Mouse (Mus musculus): ENCODE measurements around the gene 4933428G20Rik.
A peak's percentile ranks its signal among the peaks of the same experiment; 100 is the strongest.

Gene 4933428G20Rik

GRCm38 (mm10) chr11:97499865-97500719 lies at the start of gene 4933428G20Rik:
TSS of gene 4933428G20Rik (minus strand) at chr11:97500340.
- DNase-seq: no peak

GRCm38 (mm10) chr11:97548757-97549156 lies 48.6 kb upstream of the 4933428G20Rik start:
- DNase-seq: no peak

GRCm38 (mm10) chr11:97547957-97548706 lies 48.0 kb upstream of the 4933428G20Rik start:
- no peak for DNase-seq

- peak; percentile 76 for DNase-seq
These were observed 46.8 kb upstream of the 4933428G20Rik start for GRCm38 (mm10) chr11:97546804-97547411.

- DNase-seq: no peak
These were observed 45.8 kb upstream of the 4933428G20Rik start for GRCm38 (mm10) chr11:97545808-97546560.

- DNase-seq: no peak
These were observed 43.7 kb upstream of the 4933428G20Rik start for GRCm38 (mm10) chr11:97543883-97544282.

- peak; percentile 87 for DNase-seq
These were observed 43.1 kb upstream of the 4933428G20Rik start for GRCm38 (mm10) chr11:97543181-97543733.

- DNase-seq: no peak
These were observed 42.3 kb upstream of the 4933428G20Rik start for GRCm38 (mm10) chr11:97542171-97543150.

GRCm38 (mm10) chr11:97540604-97541003 lies 40.5 kb upstream of the 4933428G20Rik start:
- DNase-seq: peak; percentile 47

GRCm38 (mm10) chr11:97540136-97540535 lies 40.0 kb upstream of the 4933428G20Rik start:
- no peak for DNase-seq

- no peak for DNase-seq
These were observed 39.5 kb upstream of the 4933428G20Rik start for GRCm38 (mm10) chr11:97539622-97540021.

- DNase-seq: no peak
These were observed 37.5 kb upstream of the 4933428G20Rik start for GRCm38 (mm10) chr11:97537580-97538089.

GRCm38 (mm10) chr11:97536835-97537579 lies 36.9 kb upstream of the 4933428G20Rik start:
- no peak for DNase-seq

GRCm38 (mm10) chr11:97536083-97536747 lies 36.1 kb upstream of the 4933428G20Rik start:
- DNase-seq: no peak

- no peak for DNase-seq
These were observed 35.5 kb upstream of the 4933428G20Rik start for GRCm38 (mm10) chr11:97535660-97536059.

GRCm38 (mm10) chr11:97535308-97535630 lies 35.1 kb upstream of the 4933428G20Rik start:
- DNase-seq: no peak

- DNase-seq: no peak
These were observed 34.5 kb upstream of the 4933428G20Rik start for GRCm38 (mm10) chr11:97534442-97535307.

GRCm38 (mm10) chr11:97533653-97534052 lies 33.5 kb upstream of the 4933428G20Rik start:
- no peak for DNase-seq

Data from kidney, adult 11 months (tissue).